Mouse (Mus musculus) CH12.LX (cell line): ENCODE measurements at regions not wholly inside any gene's neighbourhood (a gene's known extent, or its start where the extent isn't known, plus 50 kb on each side); places are given as distances from the start of the nearest gene placed in this dataset.

Experiments
- DNase-seq: peaks from one replicate; pipeline ENCODE4 v3.0.0-alpha.2; 2013; ENCODE audit errors: extremely low read depth
- H3K27ac ChIP-seq: 2 replicates; pipeline ENCODE4 v1.5.1; 2012; ENCODE audit warnings: low read depth, mild to moderate bottlenecking, control low read depth, moderate library complexity; ENCODE audit not compliant: insufficient read depth
- H3K27me3 ChIP-seq: replicated peaks from 2 replicates; pipeline ENCODE3; 2012; ENCODE audit warnings: inconsistent platforms
- H3K36me3 ChIP-seq, 2 experiments: replicated peaks in 1 of 2; 2 replicates each; pipeline versions ENCODE3 to v1.6.1; 2012; ENCODE audit warnings: inconsistent platforms in 1 of 2, low read length in 1 of 2, mild to moderate bottlenecking in 1 of 2, mixed read lengths in 1 of 2, moderate library complexity in 1 of 2; ENCODE audit not compliant: control insufficient read depth in 1 of 2, insufficient read depth in 1 of 2
- H3K4me1 ChIP-seq, 2 experiments: 2 replicates each; pipeline ENCODE4 v1.6.1; 2012; ENCODE audit warnings: inconsistent platforms in 1 of 2, moderate library complexity in 1 of 2; ENCODE audit not compliant: insufficient read depth in 2 of 2, control insufficient read depth in 1 of 2
- H3K4me2 ChIP-seq: 2 replicates; pipeline ENCODE4 v1.6.1; 2012; ENCODE audit warnings: low read depth, mild to moderate bottlenecking, control low read depth; ENCODE audit not compliant: poor library complexity, insufficient read depth, severe bottlenecking
- H3K4me3 ChIP-seq, 3 experiments: fragments of 150-350 bp in 1 of 3; sonication (generic) in 1 of 3; replicated peaks in 1 of 3; 2 replicates each; pipeline versions ENCODE3 to v1.5.1; 2011 to 2012; ENCODE audit warnings: low read depth in 2 of 3, low read length in 2 of 3, mild to moderate bottlenecking in 2 of 3, moderate library complexity in 2 of 3, control low read depth in 1 of 3, improper control_type of control experiment in 1 of 3, inconsistent platforms in 1 of 3, mixed read lengths in 1 of 3; ENCODE audit not compliant: poor library complexity in 1 of 3
- H3K79me2 ChIP-seq: replicated peaks from 2 replicates; pipeline ENCODE4 v1.6.1; 2012; ENCODE audit warnings: mild to moderate bottlenecking, moderate library complexity; ENCODE audit not compliant: control insufficient read depth, poor library complexity, insufficient read depth, severe bottlenecking; ENCODE audit errors: extremely low read depth
- H3K9ac ChIP-seq: 2 replicates; pipeline ENCODE4 v1.6.1; 2012; ENCODE audit warnings: low read depth, mild to moderate bottlenecking, control low read depth, moderate library complexity; ENCODE audit not compliant: insufficient read depth
- H3K9me3 ChIP-seq: replicated peaks from 2 replicates; pipeline ENCODE3; 2012; ENCODE audit warnings: low read length, inconsistent platforms, mixed read lengths
- BHLHE40 ChIP-seq: IDR thresholded peaks from 2 replicates; pipeline ENCODE4 v1.6.1; 2011; ENCODE audit warnings: mild to moderate bottlenecking, low read depth, low read length, improper control_type of control experiment
- CHD2 ChIP-seq: IDR thresholded peaks from 2 replicates; pipeline ENCODE4 v1.6.1; 2011; ENCODE audit warnings: low read length, improper control_type of control experiment
- CTCF ChIP-seq, 2 experiments: IDR thresholded peaks in 1 of 2; conservative IDR thresholded peaks in 1 of 2; 2 replicates each; pipeline ENCODE4 v1.5.1; 2011 to 2012; ENCODE audit warnings: low read depth in 2 of 2, low read length in 2 of 2, improper control_type of control experiment in 1 of 2, inconsistent platforms in 1 of 2, mild to moderate bottlenecking in 1 of 2, moderate library complexity in 1 of 2
- E2F4 ChIP-seq: IDR thresholded peaks from 2 replicates; pipeline ENCODE4 v1.6.1; 2011; ENCODE audit warnings: low read depth, low read length, improper control_type of control experiment; ENCODE audit not compliant: insufficient replicate concordance
- ETS1 ChIP-seq: conservative IDR thresholded peaks from 2 replicates; pipeline ENCODE4 v1.6.1; 2012; ENCODE audit warnings: low read depth, mild to moderate bottlenecking, inconsistent platforms, low read length, improper control_type of control experiment, moderate library complexity
- GABPA ChIP-seq: IDR thresholded peaks from 2 replicates; pipeline ENCODE4 v1.6.1; 2012; ENCODE audit warnings: low read depth, low read length, improper control_type of control experiment, inconsistent platforms; ENCODE audit not compliant: insufficient replicate concordance
- HCFC1 ChIP-seq: IDR thresholded peaks from 2 replicates; pipeline ENCODE4 v1.6.1; 2012; ENCODE audit warnings: low read depth, mild to moderate bottlenecking, inconsistent platforms, low read length, improper control_type of control experiment
- IRF4 ChIP-seq: IDR thresholded peaks from 2 replicates; pipeline ENCODE4 v1.6.1; 2014; ENCODE audit warnings: low read depth, mild to moderate bottlenecking, inconsistent platforms, low read length, improper control_type of control experiment
- JUN ChIP-seq: IDR thresholded peaks from 2 replicates; pipeline ENCODE4 v1.6.1; 2011; ENCODE audit warnings: low read depth, mild to moderate bottlenecking, low read length, improper control_type of control experiment, moderate library complexity; ENCODE audit not compliant: insufficient read depth
- JUND ChIP-seq: conservative IDR thresholded peaks from 2 replicates; pipeline ENCODE4 v1.6.1; 2011; ENCODE audit warnings: low read depth, low read length, improper control_type of control experiment
- KAT2A ChIP-seq: IDR thresholded peaks from 2 replicates; pipeline ENCODE4 v1.6.1; 2012; ENCODE audit warnings: low read length, improper control_type of control experiment, inconsistent platforms; ENCODE audit not compliant: insufficient replicate concordance
- MAFK ChIP-seq: IDR thresholded peaks from 2 replicates; pipeline ENCODE4 v1.6.1; 2011; ENCODE audit warnings: low read length, improper control_type of control experiment; ENCODE audit not compliant: insufficient replicate concordance
- MAX ChIP-seq: IDR thresholded peaks from 2 replicates; pipeline ENCODE4 v1.6.1; 2011; ENCODE audit warnings: low read length, improper control_type of control experiment
- MEF2A ChIP-seq: IDR thresholded peaks from 2 replicates; pipeline ENCODE4 v1.6.1; 2014; ENCODE audit warnings: low read depth, mild to moderate bottlenecking, inconsistent platforms, low read length, improper control_type of control experiment, borderline replicate concordance
- MXI1 ChIP-seq: IDR thresholded peaks from 2 replicates; pipeline ENCODE4 v1.6.1; 2011; ENCODE audit warnings: mild to moderate bottlenecking, low read depth, low read length, improper control_type of control experiment
- PAX5 ChIP-seq: IDR thresholded peaks from 2 replicates; pipeline ENCODE4 v1.6.1; 2012; ENCODE audit warnings: low read length, inconsistent platforms, mixed read lengths
- POLR2A ChIP-seq: IDR thresholded peaks from 2 replicates; pipeline ENCODE4 v1.6.1; 2011; ENCODE audit warnings: low read depth, mild to moderate bottlenecking, improper control_type of control experiment, low read length
- POLR2AphosphoS2 ChIP-seq: IDR thresholded peaks from 2 replicates; pipeline ENCODE4 v1.6.1; 2011; ENCODE audit warnings: low read depth, low read length, improper control_type of control experiment
- RCOR1 ChIP-seq: conservative IDR thresholded peaks from 2 replicates; pipeline ENCODE4 v1.6.1; 2012; ENCODE audit warnings: low read depth, mild to moderate bottlenecking, inconsistent platforms, low read length, improper control_type of control experiment
- SIN3A ChIP-seq: IDR thresholded peaks from 2 replicates; pipeline ENCODE4 v1.6.1; 2012; ENCODE audit warnings: low read length, improper control_type of control experiment, inconsistent platforms
- SMC3 ChIP-seq: IDR thresholded peaks from 2 replicates; pipeline ENCODE4 v1.6.1; 2011; ENCODE audit warnings: low read depth, low read length, improper control_type of control experiment
- UBTF ChIP-seq: IDR thresholded peaks from 2 replicates; pipeline ENCODE4 v1.6.1; 2012; ENCODE audit warnings: low read depth, mild to moderate bottlenecking, inconsistent platforms, low read length, improper control_type of control experiment, moderate library complexity
- ZKSCAN1 ChIP-seq: IDR thresholded peaks from 2 replicates; pipeline ENCODE4 v1.6.1; 2012; ENCODE audit warnings: low read depth, inconsistent platforms, low read length, improper control_type of control experiment, borderline replicate concordance
- ZMIZ1 ChIP-seq: IDR thresholded peaks from 2 replicates; pipeline ENCODE4 v1.6.1; 2012; ENCODE audit warnings: low read depth, mild to moderate bottlenecking, inconsistent platforms, low read length, improper control_type of control experiment
- ZNF384 ChIP-seq: IDR thresholded peaks from 2 replicates; pipeline ENCODE4 v1.6.1; 2012; ENCODE audit warnings: low read depth, low read length, improper control_type of control experiment, inconsistent platforms
- dilution Hi-C: fragments of 300-500 bp; cut with MboI; formaldehyde crosslinking; loops from 2 replicates; pipeline ENCODE4 v1.14.3; 2020; ENCODE audit warnings: low sequenced_read_pairs; ENCODE audit not compliant: extremely low pct_unique_long_range_greater_than_20kb, extremely low pct_ligation_motif_present
- in situ Hi-C: fragments of 300-500 bp; cut with MboI; formaldehyde crosslinking; loops from 3 replicates; pipeline ENCODE4 v1.14.3; 2019; ENCODE audit warnings: low sequenced_read_pairs, low pct_ligation_motif_present, low pct_unique_long_range_greater_than_20kb, mixed read lengths

GRCm38 (mm10) chr12:70725326-70725725 lies 100.0 kb upstream of the Frmd6 start:
- Histone ChIP-seq H3K27me3 (no peaks in the 10 kb centered on the region), H3K36me3 (no peaks in the 10 kb centered on the region), H3K9me3 (no peaks in the 10 kb centered on the region), H3K79me2 (no peaks in the 10 kb centered on the region), H3K4me3 (no peak overlapping the region), H3K4me1 (peaks cover 0 to 5% of the 10 kb centered on the region in 2 experiments; a peak in 1 of 4 replicates), H3K9ac (no peak overlapping the region), H3K27ac (no peak overlapping the region), H3K4me2 (no peak overlapping the region)
- no peak for TF ChIP-seq E2F4
- no peak for TF ChIP-seq MXI1
- no peak for TF ChIP-seq BHLHE40
- TF ChIP-seq SMC3 = no peak
- no peak for TF ChIP-seq ZKSCAN1
- no peak for TF ChIP-seq PAX5
- TF ChIP-seq JUND = no peak
- TF ChIP-seq ZNF384 = no peak
- no peak for TF ChIP-seq KAT2A
- no peak for TF ChIP-seq ZMIZ1
- TF ChIP-seq HCFC1 = no peak
- no peak for TF ChIP-seq MAFK
- dilution Hi-C loops = no loop called here
- no peak for DNase-seq
- in situ Hi-C loops = no loop called here

GRCm38 (mm10) chr12:70727496-70728259 lies 97.6 kb upstream of the Frmd6 start:
- H3K4me3 ChIP-seq = no peak overlapping the region
- H3K9me3 ChIP-seq = no peaks in the 10 kb centered on the region
- in situ Hi-C loops = no loop called here
- no peaks in the 10 kb centered on the region for H3K79me2 ChIP-seq
- no peaks in the 10 kb centered on the region for H3K36me3 ChIP-seq
- no peak overlapping the region for H3K4me2 ChIP-seq
- TF ChIP-seq RCOR1 = no peak
- TF ChIP-seq CTCF (conservative IDR thresholded peaks at IDR 0.05 in 1 of 2, IDR thresholded peaks at IDR 0.05 in 1 of 2; ENCODE audit: low read depth in 2 of 2, low read length in 2 of 2) = no peak
- TF ChIP-seq JUN = no peak
- TF ChIP-seq POLR2A = no peak
- TF ChIP-seq HCFC1 = no peak
- no peak for TF ChIP-seq BHLHE40
- no peak for TF ChIP-seq E2F4
- TF ChIP-seq POLR2AphosphoS2 = no peak
- TF ChIP-seq SIN3A = no peak
- TF ChIP-seq ZKSCAN1 = no peak
- no peak for TF ChIP-seq MXI1
- TF ChIP-seq KAT2A = no peak
- TF ChIP-seq CHD2 = no peak
- TF ChIP-seq MEF2A = no peak
- no peak for TF ChIP-seq IRF4
- TF ChIP-seq UBTF = no peak
- TF ChIP-seq GABPA = no peak
- TF ChIP-seq MAX = no peak
- no peak for TF ChIP-seq ZMIZ1
- TF ChIP-seq ETS1 = no peak
- H3K27ac ChIP-seq = no peak overlapping the region
- no peaks in the 10 kb centered on the region for H3K27me3 ChIP-seq
- H3K9ac ChIP-seq = no peak overlapping the region
- no peak for DNase-seq
- dilution Hi-C loops = no loop called here
- H3K4me1 ChIP-seq = peaks cover 0 to 9% of the 10 kb centered on the region in 2 experiments; a peak in 1 of 4 replicates
